Mouse (Mus musculus): ENCODE results near the gene Ikzf4. TPM values are rescaled to one million over a fixed set of nuclear protein-coding genes. Genes with fewer than 3 reads are reported as not detected.

Gene Ikzf4
- 1 to 10 TPM; 3.8 to 4.1 TPM for total RNA-seq (2021)
- long read RNA-seq, experiment 1: 0 reads
- long read RNA-seq, experiment 2, partial matches to known transcripts: 0 of 1 reads
- long read RNA-seq, experiment 2, other reads (novel, unspliced or antisense): 1 of 1 reads

DNA sequence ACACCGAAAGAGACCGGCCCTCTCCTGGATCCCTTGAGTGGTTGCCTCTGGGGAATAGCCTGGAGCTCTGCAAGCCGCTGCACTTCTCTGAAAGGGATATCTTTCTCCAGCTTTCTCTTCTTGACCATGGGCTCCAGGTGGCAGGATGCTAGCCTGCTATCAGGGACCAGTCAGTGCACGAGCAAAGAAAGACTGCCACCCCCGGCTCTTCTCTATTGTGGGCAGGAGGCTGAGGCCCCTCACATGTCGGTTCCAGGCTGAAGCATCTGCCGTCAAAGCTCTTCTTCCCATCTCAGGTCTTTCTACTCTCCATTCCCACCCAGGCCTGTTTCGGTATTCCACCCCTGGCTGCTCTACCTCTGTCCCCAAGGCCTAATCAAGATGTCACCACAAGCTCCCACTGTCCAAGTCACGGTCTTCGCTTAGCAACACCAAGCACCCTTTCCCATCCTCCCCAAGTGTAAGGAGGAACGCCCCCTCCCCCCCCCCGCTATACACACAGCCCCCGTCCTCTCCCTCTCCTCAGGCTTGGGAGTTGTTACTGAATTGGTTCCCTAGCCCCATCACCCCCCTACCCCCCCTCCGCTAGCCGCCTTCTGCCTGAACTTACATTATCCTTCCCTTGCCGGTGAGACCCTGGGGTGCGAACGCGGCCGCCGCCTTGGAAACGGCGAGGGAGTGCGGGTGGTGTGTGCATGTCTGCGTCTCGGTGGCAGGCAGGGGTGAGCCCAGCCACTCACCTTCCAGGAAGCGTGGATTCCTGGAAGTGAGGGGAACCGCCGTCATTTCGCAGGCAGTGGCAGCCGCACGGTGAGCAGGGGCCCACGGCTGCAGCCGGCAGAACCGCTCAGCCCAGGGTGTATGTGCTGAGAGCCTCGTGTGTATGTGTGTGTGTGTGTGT is at the start of gene Ikzf4:
TSS of gene Ikzf4 (minus strand) at position 881 of the 901 bp plus-strand sequence.
- no peak for DNase-seq (ENCODE audit: low spot score in 2 of 2)

DNA sequence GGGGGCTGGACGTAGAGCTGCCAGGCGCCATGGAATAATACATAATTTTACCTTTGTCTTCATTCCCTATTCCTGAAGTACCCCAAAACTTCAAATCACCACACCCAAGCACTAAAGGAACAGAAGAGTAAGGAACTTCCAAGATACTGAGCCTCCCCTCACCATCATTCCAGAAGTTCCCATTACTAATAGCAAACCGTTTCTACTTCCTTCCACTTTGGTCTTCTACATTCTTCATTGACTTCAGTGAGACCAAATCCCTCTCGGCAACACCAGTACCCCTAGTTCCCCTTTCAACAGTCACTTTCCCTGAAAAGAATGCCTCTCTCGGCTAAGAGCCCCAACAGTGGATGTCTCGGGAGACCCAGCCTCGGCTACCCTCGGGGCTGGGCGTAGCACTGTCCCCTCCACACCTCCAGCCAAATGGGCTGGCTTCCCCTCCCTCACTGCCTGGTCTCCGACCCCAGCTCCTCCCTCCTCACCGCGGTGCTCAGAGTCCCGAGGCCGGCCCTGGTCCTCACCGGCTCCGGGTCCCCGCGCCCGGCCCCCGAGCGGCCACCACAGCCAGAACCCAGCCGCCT is 49.7 kb upstream of the Ikzf4 start:
- no peak for DNase-seq (ENCODE audit: low spot score in 2 of 2)

DNA sequence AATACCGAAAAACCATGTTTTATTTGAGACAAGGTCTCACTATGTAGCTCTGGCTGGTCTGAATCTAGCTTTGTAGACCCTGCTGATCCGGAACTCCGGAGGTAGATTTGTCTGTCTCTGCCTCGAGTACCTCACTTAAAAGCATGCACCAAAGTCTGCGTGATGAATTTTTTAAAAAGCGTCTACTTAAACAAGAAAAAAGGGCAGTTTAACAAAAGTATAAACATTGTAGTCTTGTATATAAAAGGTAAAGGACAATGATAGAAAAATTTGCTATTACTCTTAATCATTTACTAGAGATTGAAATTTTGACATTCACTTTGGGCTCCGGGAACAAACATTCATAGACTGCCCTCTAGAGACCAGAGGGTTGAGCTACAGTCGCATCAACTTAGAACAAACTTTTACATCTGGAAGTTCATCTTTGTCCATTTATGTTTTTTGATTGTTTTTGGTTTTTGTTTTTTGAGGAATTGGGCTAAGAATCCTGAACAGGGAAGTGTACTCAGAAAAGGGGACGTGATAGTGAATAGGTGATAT is 28.7 kb upstream of the Ikzf4 start:
- no peak for DNase-seq (ENCODE audit: low spot score in 2 of 2)

DNA sequence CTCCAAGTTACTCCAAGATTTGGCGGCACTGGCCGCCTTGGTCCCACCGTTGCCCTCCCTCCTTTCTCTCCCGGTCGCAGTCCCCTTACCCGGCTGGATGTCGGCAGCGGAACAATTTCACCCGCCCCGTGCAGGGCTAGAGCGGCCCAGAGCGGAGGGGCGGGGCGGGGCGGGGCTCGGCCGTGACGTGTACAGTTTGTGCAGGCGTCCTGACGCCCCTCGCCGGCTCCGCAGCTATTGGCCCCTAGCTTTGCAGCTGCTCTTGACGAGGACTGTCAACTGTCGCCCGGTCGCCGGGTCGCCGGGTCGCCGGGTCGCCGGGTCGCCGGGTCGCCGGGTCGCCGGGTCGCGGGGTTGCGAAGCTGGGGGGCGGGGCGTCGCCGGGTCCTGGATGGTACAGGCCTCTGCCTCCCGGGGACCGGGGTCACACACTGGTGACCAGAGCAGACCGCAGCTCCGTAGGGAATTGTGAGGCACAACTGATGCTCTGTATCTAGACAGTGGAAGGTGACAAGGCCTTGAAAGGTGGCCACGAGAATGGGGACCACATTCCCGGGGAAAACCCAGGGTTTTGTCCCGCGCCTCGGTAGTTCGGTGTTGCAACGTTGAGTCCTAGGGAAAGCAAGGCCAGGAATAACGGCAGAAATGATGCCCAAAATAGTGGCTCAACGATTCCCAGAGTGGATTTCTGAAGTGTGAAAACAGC is 28.1 kb upstream of the Ikzf4 start, which contains the start of gene Suox:
TSS of gene Suox (minus strand) at position 311 of the 706 bp plus-strand sequence.
- DNase-seq (ENCODE audit: low spot score in 2 of 2): peak; percentile 67

DNA sequence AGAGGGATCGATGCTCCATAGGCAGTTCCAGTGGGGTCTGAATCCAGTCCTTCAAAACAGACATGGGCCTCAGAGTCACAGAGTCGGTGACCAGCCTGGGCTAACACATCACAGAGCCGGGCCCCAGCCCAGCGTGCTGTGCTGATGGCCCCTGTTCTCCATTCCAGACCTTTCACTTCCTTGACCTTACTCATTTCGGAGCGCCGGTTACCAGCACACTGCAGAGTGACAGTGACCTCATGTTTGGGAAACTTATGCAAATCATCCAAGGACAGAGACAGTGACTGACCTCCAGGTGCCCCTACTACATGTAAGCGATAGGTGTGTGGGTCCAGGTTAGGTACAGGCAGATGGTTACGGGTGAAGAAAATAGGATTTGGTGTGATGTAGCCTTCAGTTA is 25.4 kb upstream of the Ikzf4 start:
- DNase-seq (ENCODE audit: low spot score in 2 of 2): no peak

DNA sequence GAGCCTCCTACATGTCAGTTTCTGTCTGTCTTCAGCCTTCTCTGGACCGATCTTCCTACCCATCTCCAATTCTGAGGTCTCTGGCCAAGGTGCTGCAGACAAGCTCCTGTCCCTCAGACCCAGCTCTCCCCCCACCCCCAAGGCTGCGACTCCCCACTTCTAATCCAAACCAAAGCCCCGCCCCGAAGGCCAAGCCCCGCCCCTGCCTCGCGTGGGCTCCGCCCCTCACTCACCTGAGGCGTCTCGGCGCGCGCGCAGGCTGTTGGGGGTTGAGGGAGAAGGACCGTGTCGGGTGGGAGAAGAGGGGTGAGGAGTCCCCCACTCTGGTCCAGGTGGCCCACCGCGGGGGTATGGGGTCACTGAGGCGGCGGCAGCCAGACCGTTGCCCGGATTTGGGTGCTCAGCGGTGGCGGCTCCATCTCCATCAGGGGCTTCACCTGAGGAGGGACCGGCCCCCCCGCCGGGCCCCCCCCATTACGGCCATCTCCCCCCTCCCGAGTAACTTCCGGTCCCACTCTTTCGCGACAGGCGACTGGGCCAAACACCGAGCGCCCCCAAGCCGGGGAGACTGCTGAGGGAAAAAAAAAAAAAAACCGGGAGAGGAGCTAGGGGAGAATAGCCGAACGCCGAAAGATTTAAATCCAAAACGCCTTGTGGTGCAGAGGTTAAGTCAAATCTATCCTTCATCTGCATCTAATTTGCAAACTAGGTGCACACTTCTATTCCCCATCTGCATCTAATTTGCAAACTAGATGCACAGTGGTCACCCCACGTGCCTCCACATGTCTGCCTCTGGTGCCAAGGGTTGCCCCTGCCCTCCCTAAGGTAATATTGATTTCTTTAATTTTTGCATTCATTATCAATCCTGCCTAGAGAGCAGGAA is 23.2 kb upstream of the Ikzf4 start:
- peak; percentile 21 to 41 for DNase-seq (ENCODE audit: low spot score in 2 of 2)

DNA sequence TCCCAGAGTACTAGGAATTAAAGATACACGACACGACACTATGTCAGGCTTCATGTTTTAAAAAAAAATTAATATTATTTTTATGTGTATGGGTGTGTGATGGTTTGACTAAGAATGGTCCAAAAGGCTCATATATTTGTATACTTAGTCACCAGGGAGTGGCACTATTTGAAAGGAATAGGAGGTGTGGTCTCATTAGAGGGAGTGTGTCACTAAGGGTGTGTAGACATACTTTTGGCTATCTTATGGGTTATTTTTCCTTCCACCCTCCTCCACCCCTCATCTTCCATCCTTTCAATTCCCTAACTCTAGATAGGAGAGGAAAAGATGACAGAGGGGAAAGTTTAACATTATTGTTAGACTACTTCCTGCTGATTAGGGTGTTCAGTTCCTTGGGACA is 20.0 kb upstream of the Ikzf4 start:
- no peak for DNase-seq (ENCODE audit: low spot score in 2 of 2)

DNA sequence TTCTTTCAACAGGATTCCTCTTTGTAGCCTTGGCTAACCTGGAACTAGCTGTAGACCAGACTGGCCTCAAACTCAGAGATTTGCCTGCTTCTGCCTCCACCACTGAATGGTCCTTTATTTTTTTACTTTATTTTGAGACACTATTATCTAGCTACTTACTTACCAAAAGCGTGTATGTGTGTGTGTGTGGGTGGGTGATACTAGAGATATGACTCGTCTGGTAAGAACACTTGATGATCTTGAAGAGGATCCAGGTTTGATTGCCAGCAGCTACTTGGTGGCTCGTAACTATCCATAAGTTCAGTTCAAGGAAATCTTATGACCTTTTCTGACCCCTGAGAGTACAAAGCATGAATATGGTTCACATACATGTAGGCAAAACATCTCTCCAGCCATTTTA is 19.5 kb upstream of the Ikzf4 start:
- DNase-seq (ENCODE audit: low spot score in 2 of 2): no peak

DNA sequence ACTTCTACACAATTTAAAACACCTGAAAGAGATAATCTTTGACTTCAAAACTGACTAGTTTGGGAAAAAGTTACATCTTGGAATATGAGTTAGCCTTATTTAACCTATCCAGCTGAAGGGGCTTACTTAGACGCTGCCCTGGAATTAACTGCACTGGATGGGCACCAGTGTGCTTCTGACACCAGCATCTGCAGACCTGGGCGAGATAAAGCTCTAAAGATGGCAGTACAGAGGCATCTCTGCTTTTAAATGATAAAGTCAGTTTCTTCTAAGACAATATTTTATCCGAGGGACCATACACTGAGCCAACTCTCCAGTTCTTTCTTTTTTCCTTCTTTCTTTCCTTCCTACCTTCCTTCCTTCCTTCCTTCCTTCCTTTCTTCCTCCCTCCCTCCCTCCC is 19.0 kb upstream of the Ikzf4 start:
- DNase-seq (ENCODE audit: low spot score in 2 of 2): no peak

DNA sequence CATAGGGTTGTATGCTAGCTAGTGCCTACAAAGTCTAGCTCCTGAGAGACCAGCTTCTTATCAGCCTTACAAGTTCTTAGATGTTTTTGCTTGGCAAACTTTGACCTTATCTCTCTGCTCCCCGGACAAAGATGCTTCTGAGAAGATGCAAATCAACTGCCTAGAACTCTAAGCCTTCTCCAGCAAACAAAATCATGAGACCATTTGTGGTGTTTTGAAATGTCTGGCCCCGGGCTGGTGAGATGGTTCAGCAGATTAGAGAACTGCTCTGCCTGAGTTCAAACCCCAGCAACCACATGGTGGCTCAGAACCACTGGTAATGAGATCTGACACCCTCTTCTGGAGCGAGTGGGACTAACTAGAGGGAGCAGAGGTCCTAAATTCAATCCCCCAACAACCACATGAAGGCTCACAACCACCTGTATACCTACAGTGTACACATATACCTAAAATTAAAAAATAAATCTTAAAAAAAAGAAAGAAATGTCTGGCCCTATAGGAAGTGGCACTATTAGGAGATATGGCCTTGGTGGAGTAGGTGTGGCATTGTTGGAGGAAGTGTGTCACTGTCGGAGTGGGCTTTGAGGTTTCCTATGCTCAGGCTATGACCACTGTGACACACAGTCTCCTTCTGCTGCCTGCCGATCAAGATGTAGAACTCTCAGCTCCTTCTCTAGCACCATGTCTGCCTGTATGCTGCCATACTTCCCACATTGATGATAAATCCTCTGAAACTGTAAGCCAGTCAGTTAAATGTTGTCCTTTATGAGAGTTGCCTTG is 17.8 kb upstream of the Ikzf4 start:
- DNase-seq (ENCODE audit: low spot score in 2 of 2): no peak

DNA sequence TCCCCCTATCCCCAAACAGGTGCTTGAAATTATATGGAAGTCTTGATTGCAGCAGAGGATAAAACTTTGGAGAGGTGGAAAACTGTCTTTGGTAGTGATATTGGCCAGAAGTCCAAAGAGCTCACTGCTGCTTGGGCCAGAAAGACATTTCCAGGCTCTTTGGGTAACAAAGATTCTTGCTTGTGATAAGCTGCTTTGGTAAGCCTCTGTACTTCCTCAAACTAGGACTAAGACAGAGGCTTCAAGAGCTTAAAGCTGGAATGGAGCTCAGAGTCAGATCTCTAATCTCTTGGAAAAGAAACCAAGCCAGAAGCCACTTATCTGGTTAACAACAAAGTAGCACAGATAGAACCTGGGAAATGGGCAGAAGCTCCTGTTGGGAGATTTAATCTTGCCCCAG is 16.7 kb upstream of the Ikzf4 start:
- DNase-seq (ENCODE audit: low spot score in 2 of 2): no peak

DNA sequence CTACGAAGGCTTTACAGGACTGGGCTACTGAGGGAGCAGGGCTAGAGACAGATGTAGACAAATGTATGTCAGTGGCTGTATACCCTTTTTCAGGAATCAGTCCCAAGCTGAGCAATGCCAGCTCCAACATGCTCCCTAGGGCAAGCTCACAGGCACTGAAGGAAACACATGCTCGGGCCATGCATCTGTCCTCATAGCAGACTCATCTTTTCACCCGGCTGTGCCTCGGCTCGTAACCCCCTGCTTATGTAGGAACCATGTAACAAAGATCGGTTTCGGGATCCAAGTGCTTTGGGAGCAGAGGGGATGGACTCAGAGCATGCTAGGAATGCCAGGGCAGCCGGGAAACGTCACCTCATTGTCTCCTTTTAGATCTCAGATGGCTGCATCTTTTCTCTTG is 13.7 kb upstream of the Ikzf4 start:
- no peak for DNase-seq (ENCODE audit: low spot score in 2 of 2)

DNA sequence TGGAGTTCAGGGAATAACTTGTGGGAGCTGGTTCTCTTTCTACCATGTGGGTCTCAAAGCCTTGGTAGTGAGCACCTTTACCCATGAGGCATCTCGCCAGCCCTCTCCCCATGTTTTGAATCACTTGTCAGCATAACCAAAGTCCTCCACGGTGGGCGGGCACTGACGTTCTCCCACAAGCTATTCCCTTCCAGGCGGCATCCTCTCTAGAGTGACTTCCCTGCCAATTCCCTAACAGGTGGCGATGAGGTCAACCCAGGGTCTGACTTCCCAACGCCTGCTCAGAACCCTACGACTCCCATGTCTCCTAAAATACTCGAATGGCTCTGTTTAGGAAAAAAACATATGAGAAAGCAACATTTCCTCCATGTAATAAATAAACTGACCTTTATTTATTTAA is 12.1 kb upstream of the Ikzf4 start:
- DNase-seq (ENCODE audit: low spot score in 2 of 2): no peak

DNA sequence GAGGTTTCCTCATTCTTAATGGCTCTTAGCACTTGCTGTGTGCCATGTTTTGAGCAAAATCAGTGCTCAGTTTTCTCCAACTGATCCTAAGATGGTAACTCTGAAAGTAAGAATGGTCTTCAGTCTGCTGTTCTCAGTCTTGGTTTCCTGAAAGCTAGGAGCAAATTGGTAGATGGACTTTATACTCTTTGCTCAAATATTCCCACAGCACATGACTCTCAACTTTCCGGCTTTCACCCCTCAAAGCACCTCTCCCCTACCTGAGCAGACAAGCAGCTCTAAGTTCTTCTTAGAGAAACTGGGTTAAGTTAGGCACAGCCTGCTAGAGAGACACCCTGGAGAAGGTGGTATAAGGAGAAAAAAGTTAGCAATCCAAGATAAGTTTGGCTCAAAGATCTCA is 10.9 kb upstream of the Ikzf4 start:
- no peak for DNase-seq (ENCODE audit: low spot score in 2 of 2)

DNA sequence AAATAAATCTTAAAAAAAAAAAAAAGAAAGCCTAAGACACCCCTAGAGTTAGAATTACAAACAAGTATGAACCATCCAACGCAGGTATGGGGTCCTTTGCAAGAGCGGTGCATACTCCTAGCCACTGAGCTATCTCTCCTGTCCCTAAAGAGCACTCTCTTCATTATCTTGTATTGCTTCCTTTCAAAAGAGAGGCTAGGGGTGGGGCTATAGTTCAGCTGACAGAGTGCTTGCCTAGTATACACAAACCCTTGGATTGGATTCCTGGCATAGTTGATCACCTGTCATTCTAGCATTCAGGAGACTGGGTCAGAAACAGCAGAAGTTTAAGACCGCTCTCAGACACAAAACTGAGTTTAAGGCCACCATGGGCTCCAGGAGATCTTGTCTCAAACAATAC is 9.5 kb upstream of the Ikzf4 start:
- DNase-seq (ENCODE audit: low spot score in 2 of 2): no peak

DNA sequence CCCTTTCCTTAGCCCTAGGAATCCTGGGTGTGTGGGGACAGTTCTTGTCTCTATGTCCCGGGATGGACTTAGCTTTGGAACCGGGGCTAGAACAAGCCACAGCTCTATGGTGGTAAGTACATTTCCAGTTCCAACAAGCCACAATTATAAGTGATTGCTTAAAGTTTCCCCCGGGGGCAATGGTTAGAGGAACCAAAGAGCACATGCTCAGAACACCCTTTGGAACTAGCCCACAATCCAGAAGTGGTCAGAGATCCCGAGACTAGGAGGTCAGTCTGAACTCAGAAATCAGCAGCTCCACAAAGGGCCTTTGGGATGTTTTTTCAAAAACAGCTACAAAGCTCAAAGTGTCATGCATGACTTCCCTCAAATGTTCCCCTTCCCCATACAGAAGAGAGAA is 8.1 kb upstream of the Ikzf4 start:
- DNase-seq (ENCODE audit: low spot score in 2 of 2): no peak

DNA sequence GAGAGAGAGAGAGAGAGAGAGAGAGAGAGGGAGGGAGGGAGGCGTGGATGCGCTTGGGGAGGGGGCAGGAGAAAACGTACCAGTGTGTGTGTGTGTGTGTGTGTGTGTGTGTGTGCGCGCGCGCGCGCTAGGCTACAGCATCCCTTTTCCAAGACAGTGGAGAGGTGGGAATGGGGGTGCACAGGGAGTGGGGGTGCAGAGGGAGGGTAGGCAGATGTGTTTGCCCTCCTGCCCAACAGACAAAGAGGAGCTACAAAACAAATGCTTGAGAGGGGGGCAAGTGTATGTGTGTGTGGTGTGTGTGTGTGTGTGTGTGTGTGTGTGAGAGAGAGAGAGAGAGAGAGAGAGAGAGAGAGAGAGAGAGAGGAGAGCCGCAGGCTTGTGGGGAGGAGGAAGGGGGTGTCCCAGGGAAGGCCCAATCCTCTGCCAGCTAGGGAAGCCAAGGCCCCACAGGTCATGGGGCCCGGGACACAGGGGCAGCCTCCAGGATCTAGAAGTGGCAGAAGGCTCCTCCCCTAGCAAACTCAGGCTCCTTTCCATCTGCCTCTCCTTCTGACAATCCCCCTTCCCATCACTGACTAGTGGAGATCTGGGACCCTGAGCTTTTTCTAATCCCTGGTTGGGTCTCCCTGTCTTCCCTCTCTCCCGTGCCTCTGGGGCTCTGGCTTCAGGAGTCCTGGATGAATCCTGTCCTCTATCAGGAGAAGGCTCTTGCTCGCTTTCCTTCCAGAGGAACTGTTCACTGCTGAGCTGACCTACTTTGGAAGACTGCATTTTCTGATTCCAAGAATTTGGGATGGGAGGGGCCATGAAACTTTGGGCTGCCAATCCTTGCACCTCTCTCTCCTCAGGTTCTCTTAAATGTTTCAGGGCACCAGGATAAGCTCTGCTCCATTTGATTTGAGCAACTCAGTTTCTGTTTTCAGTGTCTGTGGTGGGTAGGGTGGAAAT is 623 bp upstream of the Ikzf4 start:
- no peak for DNase-seq (ENCODE audit: low spot score in 2 of 2)

DNA sequence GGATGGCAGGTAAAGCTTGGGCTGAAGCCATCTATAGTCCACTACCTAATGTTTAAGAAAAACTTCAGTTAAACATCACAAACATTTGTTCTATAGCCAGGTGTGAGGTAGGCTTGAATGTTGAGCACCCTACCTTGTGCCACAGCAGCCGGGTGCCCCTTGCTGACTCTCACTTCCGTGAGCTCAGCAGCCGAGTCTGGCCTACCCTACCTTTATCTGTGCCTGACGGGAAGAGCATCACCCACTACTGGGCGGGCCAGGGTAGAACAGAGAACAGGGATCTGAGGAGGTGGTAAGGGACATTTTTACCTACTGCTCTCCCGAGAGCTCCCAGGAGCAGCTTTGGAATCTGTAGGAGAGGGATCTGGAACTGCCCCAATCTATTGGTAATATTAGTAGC is 3.0 kb downstream of the Ikzf4 start:
- DNase-seq (ENCODE audit: low spot score in 2 of 2): no peak

DNA sequence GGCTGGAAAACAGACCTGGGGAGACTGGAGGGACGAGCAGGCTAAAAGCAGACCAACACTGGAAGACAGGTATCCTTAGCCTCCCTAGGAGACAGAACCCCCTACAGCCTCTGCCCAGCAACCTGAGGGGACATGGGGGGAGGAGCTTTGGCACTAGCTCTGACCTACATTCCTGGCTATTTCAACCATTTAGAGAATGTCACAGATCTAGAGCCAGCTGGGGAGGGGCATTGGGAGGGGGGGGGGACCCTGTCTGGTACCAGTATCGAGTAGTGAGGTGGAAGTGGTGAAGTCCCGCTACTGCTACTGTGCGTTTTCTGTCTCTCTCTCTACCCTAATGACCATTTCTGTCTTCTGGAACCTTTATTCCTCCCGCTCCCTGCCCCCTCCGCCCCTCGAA is 3.9 kb downstream of the Ikzf4 start:
- DNase-seq (ENCODE audit: low spot score in 2 of 2): no peak
